Mouse (Mus musculus) embryonic facial prominence, embryonic 15.5 days (tissue): Measurements from ENCODE around the gene Nav3. TPM values are rescaled to one million over a fixed set of nuclear protein-coding genes. Genes with fewer than 3 reads are reported as not detected.

Experiments
- ATAC-seq: fragments of 200-750 bp; cut with Nextera tagmentation; 2 replicates; pipeline ENCODE4 v1.8.0; 2017; ENCODE audit warnings: low read depth, moderate TSS enrichment; ENCODE audit not compliant: insufficient number of reproducible peaks, low FRiP score, low TSS enrichment
- H3K27ac ChIP-seq: fragments of 300-500 bp; sonication (generic); replicated peaks from 2 replicates; pipeline ENCODE4 v1.5.1; 2015; ENCODE audit warnings: mild to moderate bottlenecking, inconsistent platforms
- H3K27me3 ChIP-seq: fragments of 300-500 bp; sonication (generic); 2 replicates; pipeline ENCODE4 v1.6.1; 2015; ENCODE audit warnings: inconsistent platforms
- H3K36me3 ChIP-seq: fragments of 300-500 bp; sonication (generic); 2 replicates; pipeline ENCODE4 v1.6.1; 2015; ENCODE audit warnings: mild to moderate bottlenecking, inconsistent platforms
- H3K4me1 ChIP-seq: fragments of 300-500 bp; sonication (generic); 2 replicates; pipeline ENCODE4 v1.6.1; 2015; ENCODE audit warnings: inconsistent platforms
- H3K4me2 ChIP-seq: fragments of 300-500 bp; sonication (generic); replicated peaks from 2 replicates; pipeline ENCODE4 v1.6.1; 2015; ENCODE audit warnings: mild to moderate bottlenecking, inconsistent platforms
- H3K4me3 ChIP-seq: fragments of 300-500 bp; sonication (generic); replicated peaks from 2 replicates; pipeline ENCODE4 v1.5.1; 2015; ENCODE audit warnings: mild to moderate bottlenecking, inconsistent platforms
- H3K9ac ChIP-seq: fragments of 300-500 bp; sonication (generic); 2 replicates; pipeline ENCODE4 v1.6.1; 2015; ENCODE audit warnings: inconsistent platforms
- H3K9me3 ChIP-seq: fragments of 300-500 bp; sonication (generic); replicated peaks from 2 replicates; pipeline ENCODE4 v1.6.1; 2016; ENCODE audit warnings: inconsistent platforms
- WGBS: fragments of 180-500 bp; shearing (Covaris S2); methylation state at CpG from one replicate; pipeline ENCODE4 v1.1.7; 2015; 5-methylcytosine and 5-hydroxymethylcytosine counted together
- polyA plus RNA-seq: library from polyadenylated mRNA; unstranded; fragments of >200 nt; fragmentation: Nextera tagmentation; extraction: Ambion mirVana; gene quantifications from 2 replicates; pipeline ENCODE4 v1.2.1, GENCODE M21; 2015

The Nav3 gene
- polyA plus RNA-seq, 1 experiment from 2014 or later, result 5.6 TPM

- H3K27me3 ChIP-seq, result no peaks in the 10 kb centered on the region
- no peak overlapping the region for H3K4me2 ChIP-seq
- no peak for ATAC-seq
- no peaks in the 10 kb centered on the region for H3K9me3 ChIP-seq
- H3K36me3 ChIP-seq, result no peaks in the 10 kb centered on the region
- H3K4me3 ChIP-seq, result no peak overlapping the region
- WGBS, result 61% methylated on average over 5 of the region's 5 CpGs
- H3K4me1 ChIP-seq, result no peaks in the 10 kb centered on the region
- no peak overlapping the region for H3K27ac ChIP-seq
- H3K9ac ChIP-seq, result no peak overlapping the region
These were observed 649.1 kb downstream of the Nav3 start for GRCm38 (mm10) chr10:109806782-109807493.

GRCm38 (mm10) chr10:109803441-109803840, 652.6 kb downstream of the Nav3 start:
- no peaks in the 10 kb centered on the region for H3K4me1 ChIP-seq
- no peak for ATAC-seq
- H3K4me3 ChIP-seq, result no peak overlapping the region
- H3K4me2 ChIP-seq, result no peak overlapping the region
- H3K27me3 ChIP-seq, result no peaks in the 10 kb centered on the region
- H3K9me3 ChIP-seq, result no peaks in the 10 kb centered on the region
- H3K36me3 ChIP-seq, result no peaks in the 10 kb centered on the region
- H3K27ac ChIP-seq, result no peak overlapping the region
- no peak overlapping the region for H3K9ac ChIP-seq

GRCm38 (mm10) chr10:109802236-109802635, 653.8 kb downstream of the Nav3 start:
- Histone ChIP-seq H3K9ac (no peak overlapping the region), H3K4me2 (no peak overlapping the region), H3K4me3 (no peak overlapping the region), H3K9me3 (no peaks in the 10 kb centered on the region), H3K36me3 (no peaks in the 10 kb centered on the region), H3K27me3 (no peaks in the 10 kb centered on the region), H3K4me1 (no peaks in the 10 kb centered on the region), H3K27ac (no peak overlapping the region)
- ATAC-seq, result no peak
- WGBS, result 65% methylated on average over 1 of the region's 1 CpGs

GRCm38 (mm10) chr10:109799246-109799645, 656.8 kb downstream of the Nav3 start:
- Histone ChIP-seq H3K36me3 (no peaks in the 10 kb centered on the region), H3K9me3 (no peaks in the 10 kb centered on the region), H3K27me3 (no peaks in the 10 kb centered on the region), H3K9ac (no peak overlapping the region), H3K4me2 (no peak overlapping the region), H3K4me1 (no peaks in the 10 kb centered on the region), H3K27ac (no peak overlapping the region), H3K4me3 (no peak overlapping the region)
- no peak for ATAC-seq
- 80% methylated on average over 6 of the region's 6 CpGs for WGBS

- 17% methylated on average over 3 of the region's 3 CpGs for WGBS
- Histone ChIP-seq H3K9me3 (no peaks in the 10 kb centered on the region), H3K27ac (no peak overlapping the region), H3K27me3 (no peaks in the 10 kb centered on the region), H3K9ac (no peak overlapping the region), H3K4me1 (no peaks in the 10 kb centered on the region), H3K36me3 (no peaks in the 10 kb centered on the region), H3K4me3 (no peak overlapping the region), H3K4me2 (no peak overlapping the region)
- ATAC-seq, result no peak
These were observed 659.0 kb downstream of the Nav3 start for GRCm38 (mm10) chr10:109796981-109797380.

- Histone ChIP-seq H3K36me3 (no peaks in the 10 kb centered on the region), H3K4me3 (no peak overlapping the region), H3K4me1 (no peaks in the 10 kb centered on the region), H3K9ac (no peak overlapping the region), H3K27ac (no peak overlapping the region), H3K9me3 (no peaks in the 10 kb centered on the region), H3K27me3 (no peaks in the 10 kb centered on the region), H3K4me2 (no peak overlapping the region)
- WGBS, result 84% methylated on average over 4 of the region's 4 CpGs
- no peak for ATAC-seq
These were observed 662.5 kb downstream of the Nav3 start for GRCm38 (mm10) chr10:109793491-109793890.

GRCm38 (mm10) chr10:109788728-109789127, 667.3 kb downstream of the Nav3 start:
- Histone ChIP-seq H3K27ac (no peak overlapping the region), H3K4me2 (no peak overlapping the region), H3K4me3 (no peak overlapping the region), H3K9ac (no peak overlapping the region), H3K27me3 (no peaks in the 10 kb centered on the region), H3K36me3 (no peaks in the 10 kb centered on the region), H3K4me1 (no peaks in the 10 kb centered on the region), H3K9me3 (no peaks in the 10 kb centered on the region)
- 78% methylated on average over 2 of the region's 2 CpGs for WGBS
- no peak for ATAC-seq

GRCm38 (mm10) chr10:109779109-109779508, 676.9 kb downstream of the Nav3 start:
- no peaks in the 10 kb centered on the region for H3K36me3 ChIP-seq
- no peak overlapping the region for H3K27ac ChIP-seq
- WGBS, result 52% methylated on average over 4 of the region's 4 CpGs
- ATAC-seq, result no peak
- no peaks in the 10 kb centered on the region for H3K9me3 ChIP-seq
- H3K4me1 ChIP-seq, result no peaks in the 10 kb centered on the region
- no peak overlapping the region for H3K9ac ChIP-seq
- no peaks in the 10 kb centered on the region for H3K27me3 ChIP-seq
- no peak overlapping the region for H3K4me2 ChIP-seq
- H3K4me3 ChIP-seq, result no peak overlapping the region

- Histone ChIP-seq H3K9ac (no peak overlapping the region), H3K27me3 (no peaks in the 10 kb centered on the region), H3K4me1 (no peaks in the 10 kb centered on the region), H3K4me2 (no peak overlapping the region), H3K9me3 (no peaks in the 10 kb centered on the region), H3K4me3 (no peak overlapping the region), H3K27ac (no peak overlapping the region), H3K36me3 (no peaks in the 10 kb centered on the region)
- ATAC-seq, result no peak
- WGBS, result 78% methylated on average over 8 of the region's 8 CpGs
These were observed 686.9 kb downstream of the Nav3 start for GRCm38 (mm10) chr10:109769092-109769491.

- no peaks in the 10 kb centered on the region for H3K9me3 ChIP-seq
- ATAC-seq, result no peak
- no peak overlapping the region for H3K4me2 ChIP-seq
- WGBS, result 5% methylated on average over 2 of the region's 2 CpGs
- H3K36me3 ChIP-seq, result no peaks in the 10 kb centered on the region
- H3K27ac ChIP-seq, result no peak overlapping the region
- no peak overlapping the region for H3K9ac ChIP-seq
- H3K4me3 ChIP-seq, result no peak overlapping the region
- H3K27me3 ChIP-seq, result no peaks in the 10 kb centered on the region
- no peaks in the 10 kb centered on the region for H3K4me1 ChIP-seq
These were observed 690.4 kb downstream of the Nav3 start for GRCm38 (mm10) chr10:109765650-109766049.

GRCm38 (mm10) chr10:109764412-109765101, 691.4 kb downstream of the Nav3 start:
- no peaks in the 10 kb centered on the region for H3K27me3 ChIP-seq
- no peak overlapping the region for H3K27ac ChIP-seq
- H3K9ac ChIP-seq, result no peak overlapping the region
- H3K4me2 ChIP-seq, result no peak overlapping the region
- no peak; the same call in 1 of the 2 replicates for ATAC-seq
- H3K4me3 ChIP-seq, result no peak overlapping the region
- H3K9me3 ChIP-seq, result no peaks in the 10 kb centered on the region
- 73% methylated on average over 18 of the region's 18 CpGs for WGBS
- no peaks in the 10 kb centered on the region for H3K36me3 ChIP-seq
- no peaks in the 10 kb centered on the region for H3K4me1 ChIP-seq
